Mouse (Mus musculus) MEL (cell line): ENCODE measurements at regions not wholly inside any gene's neighbourhood (a gene's known extent, or its start where the extent isn't known, plus 50 kb on each side); places are given as distances from the start of the nearest gene placed in this dataset.

Experiments
- DNase-seq: peaks from one replicate; pipeline ENCODE4 v3.0.0; 2011; ENCODE audit warnings: low read depth, low spot score
- H3K27ac ChIP-seq: 2 replicates; pipeline ENCODE4 v1.5.1; 2012; ENCODE audit warnings: low read depth, mild to moderate bottlenecking, control low read depth, low read length, moderate library complexity; ENCODE audit not compliant: control insufficient read depth
- H3K27me3 ChIP-seq, 2 experiments: fragments of 150-350 bp in 1 of 2; sonication (generic) in 1 of 2; 2 replicates each; pipeline ENCODE4 v1.6.1; 2012; ENCODE audit warnings: low read length in 2 of 2, mild to moderate bottlenecking in 2 of 2, improper control_type of control experiment in 1 of 2, moderate library complexity in 1 of 2; ENCODE audit not compliant: insufficient read depth in 2 of 2, control insufficient read depth in 1 of 2
- H3K36me3 ChIP-seq, 2 experiments: 2 replicates each; pipeline ENCODE4 v1.6.1; 2012 to 2014; ENCODE audit warnings: low read length in 2 of 2, improper control_type of control experiment in 1 of 2, inconsistent platforms in 1 of 2, mild to moderate bottlenecking in 1 of 2; ENCODE audit not compliant: insufficient read depth in 2 of 2, control insufficient read depth in 1 of 2
- H3K4me1 ChIP-seq, 2 experiments: fragments of 150-350 bp in 1 of 2; sonication (generic) in 1 of 2; 2 replicates each; pipeline ENCODE4 v1.6.1; 2012; ENCODE audit warnings: low read length in 2 of 2, improper control_type of control experiment in 1 of 2, mild to moderate bottlenecking in 1 of 2; ENCODE audit not compliant: insufficient read depth in 2 of 2, control insufficient read depth in 1 of 2
- H3K4me3 ChIP-seq, 2 experiments: fragments of 150-350 bp in 1 of 2; sonication (generic) in 1 of 2; 2 replicates each; pipeline ENCODE4 v1.5.1; 2012; ENCODE audit warnings: low read depth in 2 of 2, low read length in 2 of 2, mild to moderate bottlenecking in 2 of 2, moderate library complexity in 2 of 2, control low read depth in 1 of 2, improper control_type of control experiment in 1 of 2; ENCODE audit not compliant: control insufficient read depth in 1 of 2, insufficient read depth in 1 of 2
- H3K79me2 ChIP-seq: 2 replicates; pipeline ENCODE4 v1.6.1; 2012; ENCODE audit warnings: mild to moderate bottlenecking, low read length, moderate library complexity; ENCODE audit not compliant: control insufficient read depth, poor library complexity, insufficient read depth
- H3K9ac ChIP-seq: 2 replicates; pipeline ENCODE4 v1.6.1; 2012; ENCODE audit warnings: low read depth, mild to moderate bottlenecking, control low read depth, low read length, moderate library complexity; ENCODE audit not compliant: control insufficient read depth, poor library complexity, severe bottlenecking
- H3K9me3 ChIP-seq: fragments of 150-350 bp; sonication (generic); replicated peaks from 2 replicates; pipeline ENCODE4 v1.6.1; 2012; ENCODE audit warnings: mild to moderate bottlenecking, low read length, improper control_type of control experiment, moderate library complexity; ENCODE audit not compliant: insufficient read depth
- BHLHE40 ChIP-seq: IDR thresholded peaks from 2 replicates; pipeline ENCODE4 v1.6.1; 2012; ENCODE audit warnings: low read depth, mild to moderate bottlenecking, inconsistent platforms, low read length, improper control_type of control experiment, borderline replicate concordance
- CHD1 ChIP-seq: IDR thresholded peaks from 2 replicates; pipeline ENCODE4 v1.6.1; 2012; ENCODE audit warnings: low read depth, mild to moderate bottlenecking, inconsistent platforms, low read length, improper control_type of control experiment
- CHD2 ChIP-seq: IDR thresholded peaks from 2 replicates; pipeline ENCODE4 v1.6.1; 2011; ENCODE audit warnings: low read length, improper control_type of control experiment
- CTCF ChIP-seq, 3 experiments: IDR thresholded peaks in 2 of 3; conservative IDR thresholded peaks in 1 of 3; 2 replicates each; pipeline ENCODE4 v1.5.1; 2011 to 2012; ENCODE audit warnings: low read length in 3 of 3, low read depth in 2 of 3, mild to moderate bottlenecking in 2 of 3, improper control_type of control experiment in 1 of 3, inconsistent platforms in 1 of 3, mixed read lengths in 1 of 3, moderate library complexity in 1 of 3; ENCODE audit not compliant: control insufficient read depth in 1 of 3, insufficient read depth in 1 of 3, poor library complexity in 1 of 3, severe bottlenecking in 1 of 3
- E2F4 ChIP-seq: IDR thresholded peaks from 2 replicates; pipeline ENCODE4 v1.6.1; 2011; ENCODE audit warnings: low read depth, low read length, improper control_type of control experiment, borderline replicate concordance
- ELF1 ChIP-seq: IDR thresholded peaks from 2 replicates; pipeline ENCODE4 v1.6.1; 2014; ENCODE audit warnings: low read depth, mild to moderate bottlenecking, inconsistent platforms, low read length, improper control_type of control experiment, moderate library complexity
- EP300 ChIP-seq, 2 experiments: IDR thresholded peaks; 2 replicates each; pipeline ENCODE4 v1.6.1; 2011; ENCODE audit warnings: improper control_type of control experiment in 2 of 2, low read length in 2 of 2, low read depth in 1 of 2, mild to moderate bottlenecking in 1 of 2
- HCFC1 ChIP-seq: IDR thresholded peaks from 2 replicates; pipeline ENCODE4 v1.6.1; 2012; ENCODE audit warnings: low read depth, mild to moderate bottlenecking, inconsistent platforms, low read length, improper control_type of control experiment, moderate library complexity
- MAX ChIP-seq: IDR thresholded peaks from 2 replicates; pipeline ENCODE4 v1.6.1; 2011; ENCODE audit warnings: low read length, improper control_type of control experiment
- MEF2A ChIP-seq: IDR thresholded peaks from 2 replicates; pipeline ENCODE4 v1.6.1; 2014; ENCODE audit warnings: low read depth, mild to moderate bottlenecking, inconsistent platforms, low read length, improper control_type of control experiment; ENCODE audit not compliant: poor library complexity, insufficient replicate concordance, severe bottlenecking; ENCODE audit errors: extremely low read depth
- POLR2A ChIP-seq, 2 experiments: IDR thresholded peaks; 2 replicates each; pipeline ENCODE4 v1.6.1; 2011 to 2012; ENCODE audit warnings: low read length in 2 of 2, mild to moderate bottlenecking in 2 of 2, control low read depth in 1 of 2, improper control_type of control experiment in 1 of 2, low read depth in 1 of 2, moderate library complexity in 1 of 2; ENCODE audit not compliant: control insufficient read depth in 1 of 2, insufficient read depth in 1 of 2, poor library complexity in 1 of 2
- POLR2AphosphoS5 ChIP-seq: IDR thresholded peaks from 2 replicates; pipeline ENCODE4 v1.6.1; 2012; ENCODE audit warnings: low read depth, borderline replicate concordance, mild to moderate bottlenecking, inconsistent platforms, low read length, moderate library complexity, mixed read lengths
- RAD21 ChIP-seq: IDR thresholded peaks from 2 replicates; pipeline ENCODE4 v1.6.1; 2011; ENCODE audit warnings: mild to moderate bottlenecking, low read depth, low read length, improper control_type of control experiment
- RCOR1 ChIP-seq: IDR thresholded peaks from 2 replicates; pipeline ENCODE4 v1.6.1; 2012; ENCODE audit warnings: low read depth, mild to moderate bottlenecking, inconsistent platforms, low read length, improper control_type of control experiment
- TAL1 ChIP-seq: IDR thresholded peaks from 2 replicates; pipeline ENCODE4 v1.6.1; 2012; ENCODE audit warnings: mild to moderate bottlenecking, inconsistent platforms, low read length, moderate library complexity, mixed read lengths
- TBP ChIP-seq: IDR thresholded peaks from 2 replicates; pipeline ENCODE4 v1.8.0; 2011; ENCODE audit warnings: low read depth, low read length, improper control_type of control experiment
- USF2 ChIP-seq, 2 experiments: IDR thresholded peaks; 2 replicates each; pipeline ENCODE4 v1.6.1; 2011 to 2012; ENCODE audit warnings: improper control_type of control experiment in 2 of 2, low read length in 2 of 2, borderline replicate concordance in 1 of 2, inconsistent platforms in 1 of 2, low read depth in 1 of 2, mild to moderate bottlenecking in 1 of 2; ENCODE audit not compliant: insufficient read depth in 1 of 2
- ZKSCAN1 ChIP-seq: IDR thresholded peaks from 2 replicates; pipeline ENCODE4 v1.6.1; 2012; ENCODE audit warnings: low read depth, mild to moderate bottlenecking, inconsistent platforms, low read length, improper control_type of control experiment, moderate library complexity
- ZMIZ1 ChIP-seq: IDR thresholded peaks from 2 replicates; pipeline ENCODE4 v1.6.1; 2012; ENCODE audit warnings: low read depth, mild to moderate bottlenecking, inconsistent platforms, low read length, improper control_type of control experiment, moderate library complexity
- ZNF384 ChIP-seq: IDR thresholded peaks from 2 replicates; pipeline ENCODE4 v1.6.1; 2012; ENCODE audit warnings: low read depth, mild to moderate bottlenecking, inconsistent platforms, low read length, improper control_type of control experiment

- no peaks in the 10 kb centered on the region for H3K9me3 ChIP-seq
- no peak overlapping the region for H3K27ac ChIP-seq
- no peaks in the 10 kb centered on the region for H3K79me2 ChIP-seq
- no peak overlapping the region for H3K9ac ChIP-seq
- no peak for TF ChIP-seq TBP
- no peak for TF ChIP-seq MEF2A
- no peak for TF ChIP-seq BHLHE40
- TF ChIP-seq USF2 (IDR thresholded peaks at IDR 0.05; ENCODE audit: borderline replicate concordance in 1 of 2, insufficient read depth in 1 of 2, low read depth in 1 of 2, low read length in 2 of 2), result no peak
- no peak for TF ChIP-seq ZKSCAN1
- no peak for TF ChIP-seq RAD21
- no peak for TF ChIP-seq CHD1
- TF ChIP-seq ZNF384, result no peak
- TF ChIP-seq HCFC1, result no peak
- no peak overlapping the region for H3K4me3 ChIP-seq
- no peak for DNase-seq
- no peaks in the 10 kb centered on the region for H3K36me3 ChIP-seq
- H3K4me1 ChIP-seq, result no peaks in the 10 kb centered on the region
- peaks cover 0 to 2% of the 10 kb centered on the region in 2 experiments; a peak in 3 of 4 replicates for H3K27me3 ChIP-seq
These were observed 247.8 kb downstream of the 1500009L16Rik start for GRCm38 (mm10) chr10:83970501-83970900.

- DNase-seq, result no peak
- no peaks in the 10 kb centered on the region for H3K9me3 ChIP-seq
- H3K9ac ChIP-seq, result no peak overlapping the region
- no peaks in the 10 kb centered on the region for H3K36me3 ChIP-seq
- no peak for TF ChIP-seq TBP
- no peak for TF ChIP-seq POLR2A (IDR thresholded peaks at IDR 0.05; ENCODE audit: control insufficient read depth in 1 of 2, insufficient read depth in 1 of 2, low read depth in 1 of 2, low read length in 2 of 2, poor library complexity in 1 of 2)
- no peak for TF ChIP-seq EP300 (IDR thresholded peaks at IDR 0.05; ENCODE audit: low read depth in 1 of 2, low read length in 2 of 2)
- TF ChIP-seq MAX, result no peak
- no peak for TF ChIP-seq POLR2AphosphoS5
- no peak for TF ChIP-seq CTCF (IDR thresholded peaks at IDR 0.05 in 2 of 3, conservative IDR thresholded peaks at IDR 0.05 in 1 of 3; ENCODE audit: control insufficient read depth in 1 of 3, insufficient read depth in 1 of 3, low read depth in 2 of 3, low read length in 3 of 3, poor library complexity in 1 of 3, severe bottlenecking in 1 of 3)
- TF ChIP-seq TAL1, result no peak
- no peak for TF ChIP-seq E2F4
- TF ChIP-seq RAD21, result no peak
- TF ChIP-seq CHD2, result no peak
- no peak for TF ChIP-seq ZMIZ1
- TF ChIP-seq RCOR1, result no peak
- no peak for TF ChIP-seq HCFC1
- TF ChIP-seq ELF1, result no peak
- TF ChIP-seq, all 39 proteins: peak for 0
- H3K27ac ChIP-seq, result no peak overlapping the region
- no peaks in the 10 kb centered on the region for H3K4me1 ChIP-seq
- no peaks in the 10 kb centered on the region for H3K79me2 ChIP-seq
- H3K27me3 ChIP-seq, result no peaks in the 10 kb centered on the region
- no peak overlapping the region for H3K4me3 ChIP-seq
These were observed 251.9 kb downstream of the 1500009L16Rik start for GRCm38 (mm10) chr10:83974548-83974947.
